Mouse (Mus musculus) liver, embryonic 14.5 days (tissue): ENCODE measurements at regions not wholly inside any gene's neighbourhood (a gene's known extent, or its start where the extent isn't known, plus 50 kb on each side); places are given as distances from the start of the nearest gene placed in this dataset.

Experiments used
- CTCF ChIP-seq: IDR thresholded peaks from 2 replicates; pipeline ENCODE4 v1.5.1; 2016; ENCODE audit warnings: antibody characterized with exemption, low read depth, control low read depth
- EP300 ChIP-seq: IDR thresholded peaks from 2 replicates; pipeline ENCODE4 v1.6.1; 2016; ENCODE audit warnings: antibody characterized with exemption, low read depth

DNA sequence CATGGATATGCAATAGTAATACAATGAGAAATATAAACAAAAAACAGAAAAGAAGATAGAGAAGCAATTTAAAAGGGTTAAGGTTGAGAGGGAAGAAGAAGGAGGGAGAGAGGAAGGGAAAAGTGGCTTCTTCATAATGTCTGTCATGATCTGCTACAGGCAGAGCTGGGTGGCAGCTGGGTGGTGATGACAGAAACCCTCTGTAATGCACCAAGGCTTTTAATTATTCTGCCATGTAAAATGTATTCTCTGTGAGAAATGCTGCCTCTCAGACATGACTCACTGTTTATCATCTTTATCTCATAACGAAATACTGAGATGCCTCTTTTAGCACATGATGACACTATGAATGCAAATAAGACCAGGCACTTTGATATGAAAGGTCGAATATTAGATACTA is 435.4 kb downstream of the Prdm13 start:
- TF ChIP-seq EP300 = no peak
- no peak for TF ChIP-seq CTCF
